ENCODE assay signal across 7 mouse cellular contexts in the genomic region with DNA sequence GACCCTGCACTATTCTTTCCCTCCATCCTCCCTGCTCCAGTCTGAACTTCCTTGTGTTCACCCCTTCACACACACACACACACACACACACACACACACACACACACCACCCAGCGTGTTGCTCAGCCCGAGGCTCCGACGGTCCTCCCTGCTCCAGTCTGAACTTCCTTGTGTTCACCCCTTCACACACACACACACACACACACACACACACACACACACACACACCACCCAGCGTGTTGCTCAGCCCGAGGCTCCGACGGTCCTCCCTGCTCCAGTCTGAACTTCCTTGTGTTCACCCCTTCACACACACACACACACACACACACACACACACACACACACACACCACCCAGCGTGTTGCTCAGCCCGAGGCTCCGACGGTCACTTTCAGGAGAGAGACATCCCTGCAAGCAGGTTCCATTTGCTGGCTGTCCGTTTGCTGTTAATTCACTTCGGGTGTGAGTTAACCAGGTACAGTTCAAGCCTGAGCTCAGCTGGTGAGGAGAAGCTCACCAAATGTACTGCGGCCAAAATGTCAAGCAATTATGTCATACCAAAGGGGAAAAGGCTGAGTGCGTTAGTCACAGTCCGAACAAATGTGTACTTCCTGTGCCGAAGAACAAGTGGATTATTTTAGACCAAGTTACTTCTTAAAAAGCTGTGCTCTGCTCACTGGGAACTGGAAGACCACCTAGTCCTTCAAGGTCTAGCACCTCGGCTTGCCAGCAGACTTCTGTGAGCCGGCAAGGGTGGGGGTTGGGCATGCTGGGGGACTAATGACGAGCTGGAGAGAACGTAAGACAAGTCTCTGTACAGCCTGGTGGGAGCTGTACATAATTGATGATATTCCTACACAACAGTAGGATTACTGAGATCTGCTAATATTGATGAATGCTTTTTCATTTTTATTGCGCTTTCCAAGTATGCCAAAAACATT. TPM values are rescaled to one million over a fixed set of nuclear protein-coding genes. Genes with fewer than 3 reads are reported as not detected.
DNase-seq lines count a peak whose midpoint lies in the region; ATAC-seq and TF ChIP-seq lines count a peak whose summit lies in the region.
"Not testable (repeated sequence)": the region's sequence is repeated elsewhere in the genome, so short reads cannot be mapped to it uniquely, and the experiment has no call there.

No protein-coding gene starts in this region.

- not testable (repeated sequence) for H3K4me3 ChIP-seq in embryonic facial prominence, embryonic 14.5 days (ENCODE audit: low read depth, low read length); kidney, embryonic 16.5 days (ENCODE audit: low read length); lung, embryonic 14.5 days (ENCODE audit: low read depth, low read length); stomach, embryonic 15.5 days (replicated peaks)
- 0 out of 2 replicates have a peak overlapping the region, but pooled peaks have one; percentile 3 for H3K4me3 ChIP-seq in heart, embryonic 10.5 days
- peak overlapping the region; percentile 16 for H3K4me3 ChIP-seq in heart, embryonic 16.5 days (ENCODE audit: low read length)

- not testable (repeated sequence) for H3K9ac ChIP-seq in embryonic facial prominence, embryonic 14.5 days (ENCODE audit: low read depth, low read length); heart, embryonic 16.5 days (ENCODE audit: low read length); kidney, embryonic 16.5 days (replicated peaks; ENCODE audit: low read length); lung, embryonic 14.5 days; stomach, embryonic 15.5 days

- 0 out of 2 replicates have a peak overlapping the region, but pooled peaks have one; percentile 1 for H3K4me2 ChIP-seq in embryonic facial prominence, embryonic 14.5 days (ENCODE audit: low read depth, low read length)
- peak overlapping the region; percentile 47 for H3K4me2 ChIP-seq in heart, embryonic 16.5 days (ENCODE audit: low read depth, low read length)
- peak overlapping the region; percentile 29 for H3K4me2 ChIP-seq in kidney, embryonic 16.5 days (replicated peaks; ENCODE audit: low read depth, low read length)
- 0 out of 2 replicates have a peak overlapping the region, but pooled peaks have one; percentile 2 for H3K4me2 ChIP-seq in lung, embryonic 14.5 days
- H3K4me2 ChIP-seq in stomach, embryonic 15.5 days, result 0 out of 2 replicates have a peak overlapping the region, but pooled peaks have one; percentile 3

- not testable (repeated sequence) for TF ChIP-seq CTCF in lung, embryonic 14.5 days (IDR thresholded peaks at IDR 0.05; ENCODE audit: low read depth)

- not testable (repeated sequence) for H3K36me3 ChIP-seq in embryonic facial prominence, embryonic 14.5 days (ENCODE audit: control insufficient read depth, insufficient read depth, low read length); heart, embryonic 10.5 days; heart, embryonic 16.5 days (ENCODE audit: control insufficient read depth, insufficient read depth); kidney, embryonic 16.5 days (ENCODE audit: insufficient read depth, low read length); lung, embryonic 14.5 days (ENCODE audit: insufficient read depth); stomach, embryonic 15.5 days

- not testable (repeated sequence) for H3K27ac ChIP-seq in embryonic facial prominence, embryonic 14.5 days (replicated peaks; ENCODE audit: low read depth, low read length); heart, embryonic 10.5 days; heart, embryonic 16.5 days (ENCODE audit: low read length); kidney, embryonic 16.5 days (ENCODE audit: low read length); lung, embryonic 14.5 days (ENCODE audit: low read depth); stomach, embryonic 15.5 days

- ATAC-seq in embryonic facial prominence, embryonic 14.5 days (ENCODE audit: low read depth), result 0 out of 2 replicates have a peak, but pooled peaks have one; percentile 15
- ATAC-seq in heart, embryonic 16.5 days (replicated peaks; ENCODE audit: extremely low read depth, insufficient read depth, low FRiP score); lung, embryonic 14.5 days (ENCODE audit: insufficient read depth); stomach, embryonic 15.5 days (ENCODE audit: insufficient read depth, low FRiP score, low read depth): not testable (repeated sequence)
- peak; percentile 31; the same call in 1 of the 2 replicates for ATAC-seq in kidney, embryonic 16.5 days (ENCODE audit: low FRiP score, low TSS enrichment)

- not testable (repeated sequence) for H3K27me3 ChIP-seq in embryonic facial prominence, embryonic 14.5 days (replicated peaks; ENCODE audit: control insufficient read depth, insufficient read depth, low read length); heart, embryonic 10.5 days (ENCODE audit: insufficient read depth, poor library complexity, severe bottlenecking); heart, embryonic 16.5 days (ENCODE audit: control insufficient read depth, insufficient read depth, low read length); kidney, embryonic 16.5 days (ENCODE audit: insufficient read depth, low read length); lung, embryonic 14.5 days (ENCODE audit: insufficient read depth, low read length); stomach, embryonic 15.5 days (replicated peaks)

- DNase-seq in adrenal gland, postnatal 10 days, result peak; percentile 4
- DNase-seq in embryonic facial prominence, embryonic 14.5 days (ENCODE audit: low spot score), result peak; percentile 8
- not testable (repeated sequence) for DNase-seq in heart, embryonic 10.5 days (ENCODE audit: low spot score); lung, embryonic 14.5 days

- 42% methylated on average over 19 of the region's 23 CpGs for WGBS in embryonic facial prominence, embryonic 14.5 days
- WGBS in heart, embryonic 10.5 days, result 53% methylated on average over 19 of the region's 23 CpGs
- WGBS in heart, embryonic 16.5 days, result 49% methylated on average over 17 of the region's 23 CpGs
- WGBS in kidney, embryonic 16.5 days, result 42% methylated on average over 15 of the region's 23 CpGs
- 39% methylated on average over 19 of the region's 23 CpGs for WGBS in lung, embryonic 14.5 days
- 47% methylated on average over 18 of the region's 23 CpGs for WGBS in stomach, embryonic 15.5 days

- not testable (repeated sequence) for H3K9me3 ChIP-seq in embryonic facial prominence, embryonic 14.5 days (ENCODE audit: control insufficient read depth, low read length); heart, embryonic 10.5 days; heart, embryonic 16.5 days (replicated peaks; ENCODE audit: control insufficient read depth, low read length); kidney, embryonic 16.5 days (ENCODE audit: low read length); lung, embryonic 14.5 days (ENCODE audit: low read depth, low read length); stomach, embryonic 15.5 days

- H3K4me1 ChIP-seq in embryonic facial prominence, embryonic 14.5 days (ENCODE audit: control insufficient read depth, insufficient read depth, low read length); heart, embryonic 10.5 days; heart, embryonic 16.5 days (ENCODE audit: control insufficient read depth, insufficient read depth, low read length); kidney, embryonic 16.5 days (ENCODE audit: insufficient read depth, low read length); lung, embryonic 14.5 days (ENCODE audit: insufficient read depth); stomach, embryonic 15.5 days: not testable (repeated sequence)

RNA-seq across cellular contexts. Expression of gene Wwc2, which starts 52.0 kb away (rescaled TPM):
- 10 to 100 TPM; 23.0 to 24.4 TPM for total RNA-seq in adrenal gland, postnatal 10 days (2021)
- polyA plus RNA-seq in embryonic facial prominence, embryonic 14.5 days (2014; fragmentation: Nextera tagmentation; extraction: Ambion mirVana), result 12.5 and 12.7 TPM in 2 replicates
- 16.7 and 19.2 TPM in 2 replicates for polyA plus RNA-seq in heart, embryonic 10.5 days (2016; fragmentation: Nextera tagmentation; extraction: Ambion mirVana)
- polyA plus RNA-seq in heart, embryonic 16.5 days (2015; fragmentation: Nextera tagmentation; extraction: Ambion mirVana), result 10.1 and 12.1 TPM in 2 replicates
- 16.7 and 17.9 TPM in 2 replicates for polyA plus RNA-seq in kidney, embryonic 16.5 days (2015; fragmentation: Nextera tagmentation; extraction: Ambion mirVana)
- 16.6 and 17.1 TPM in 2 replicates for polyA plus RNA-seq in lung, embryonic 14.5 days (2014; fragmentation: Nextera tagmentation; extraction: Ambion mirVana)
- polyA plus RNA-seq in stomach, embryonic 15.5 days (2015; fragmentation: Nextera tagmentation; extraction: Ambion mirVana), result 10.4 and 10.5 TPM in 2 replicates

RNA-seq across cellular contexts. Expression of gene Dctd, which starts 56.2 kb away (rescaled TPM):
- total RNA-seq in adrenal gland, postnatal 10 days (2021), result 10 to 100 TPM in 1 of 2 experiments, 1 to 10 TPM in 1; 7.3 to 12.3 TPM
- polyA plus RNA-seq in embryonic facial prominence, embryonic 14.5 days (2014; fragmentation: Nextera tagmentation; extraction: Ambion mirVana), result 28.2 and 30.4 TPM in 2 replicates
- polyA plus RNA-seq in heart, embryonic 10.5 days (2016; fragmentation: Nextera tagmentation; extraction: Ambion mirVana), result 48.5 and 48.7 TPM in 2 replicates
- polyA plus RNA-seq in heart, embryonic 16.5 days (2015; fragmentation: Nextera tagmentation; extraction: Ambion mirVana), result 25.0 and 25.9 TPM in 2 replicates
- 37.1 and 38.8 TPM in 2 replicates for polyA plus RNA-seq in kidney, embryonic 16.5 days (2015; fragmentation: Nextera tagmentation; extraction: Ambion mirVana)
- 34.9 and 38.2 TPM in 2 replicates for polyA plus RNA-seq in lung, embryonic 14.5 days (2014; fragmentation: Nextera tagmentation; extraction: Ambion mirVana)
- polyA plus RNA-seq in stomach, embryonic 15.5 days (2015; fragmentation: Nextera tagmentation; extraction: Ambion mirVana), result 24.5 and 29.6 TPM in 2 replicates
